Comparison of ENCODE assay signal across 18 mouse cellular contexts in genomic region chr14:54074659-54075058, GRCm38 (mm10).
DNase-seq lines count a peak whose midpoint lies in the region; TF ChIP-seq lines count a peak whose summit lies in the region.
"Had no signal": no experiment of that assay in that cellular context is flagged by ENCODE, and none has a peak within 500 bp of the region (broad histone marks: within the 10 kb centered on the region; RNA-seq: fewer than 3 reads in every experiment).

No protein-coding gene starts in this region.

- H3K27ac ChIP-seq in MEL (ENCODE audit: control insufficient read depth, low read depth, low read length): no peak overlapping the region
- H3K27ac ChIP-seq: embryonic facial prominence, embryonic 10.5 days; embryonic facial prominence, embryonic 12.5 days; forebrain, embryonic 13.5 days; forebrain, embryonic 15.5 days had no signal

- no peak overlapping the region for H3K9ac ChIP-seq in MEL (ENCODE audit: control insufficient read depth, low read depth, low read length, poor library complexity, severe bottlenecking)
- H3K9ac ChIP-seq: embryonic facial prominence, embryonic 12.5 days; forebrain, embryonic 13.5 days; forebrain, embryonic 15.5 days; forebrain, postnatal 0 days had no signal

- no peaks in the 10 kb centered on the region for H3K79me2 ChIP-seq in MEL (ENCODE audit: control insufficient read depth, insufficient read depth, low read length, poor library complexity)

- H3K27me3 ChIP-seq in MEL (ENCODE audit: control insufficient read depth in 1 of 2, insufficient read depth in 2 of 2, low read length in 2 of 2): peaks cover 7 to 9% of the 10 kb centered on the region in 2 experiments
- H3K27me3 ChIP-seq: embryonic facial prominence, embryonic 12.5 days; forebrain, embryonic 13.5 days; forebrain, embryonic 15.5 days had no signal

- H3K36me3 ChIP-seq in MEL (ENCODE audit: control insufficient read depth in 1 of 2, insufficient read depth in 2 of 2, low read length in 2 of 2): peaks cover 0 to 15% of the 10 kb centered on the region in 2 experiments; a peak in 2 of 4 replicates
- H3K36me3 ChIP-seq: embryonic facial prominence, embryonic 10.5 days; embryonic facial prominence, embryonic 12.5 days; forebrain, embryonic 15.5 days; G1E had no signal

- no peak for TF ChIP-seq EP300 in MEL (IDR thresholded peaks at IDR 0.05; ENCODE audit: low read depth in 1 of 2, low read length in 2 of 2)

- TF ChIP-seq POLR2A in MEL (IDR thresholded peaks at IDR 0.05; ENCODE audit: control insufficient read depth in 1 of 2, insufficient read depth in 1 of 2, low read depth in 1 of 2, low read length in 2 of 2, poor library complexity in 1 of 2): no peak

- DNase-seq in 416B (ENCODE audit: low read depth) (peak; percentile 13), MEL (ENCODE audit: low read depth, low spot score) (peak; percentile 25)
- DNase-seq in natural killer cell, adult 2 months (ENCODE audit: low spot score in 2 of 2): peak; percentile 23 to 49
- no peak for DNase-seq in urinary bladder, postnatal 10 days (ENCODE audit: low spot score)
- DNase-seq in adrenal gland, postnatal 10 days: no peak
- DNase-seq: adrenal gland, adult 8-10 months; adrenal gland, postnatal 25 days; cerebellum, adult 11 months; cerebellum, adult 18-20 months; cerebellum, adult 8-10 months; cerebellum, adult 9-11 months; cerebellum, postnatal 14 days; forebrain, postnatal 0 days had no signal

- TF ChIP-seq RAD21 in MEL (IDR thresholded peaks at IDR 0.05; ENCODE audit: low read depth, low read length): no peak

- no peak for TF ChIP-seq CTCF in MEL (IDR thresholded peaks at IDR 0.05 in 2 of 3, conservative IDR thresholded peaks at IDR 0.05 in 1 of 3; ENCODE audit: control insufficient read depth in 1 of 3, insufficient read depth in 1 of 3, low read depth in 2 of 3, low read length in 3 of 3, poor library complexity in 1 of 3, severe bottlenecking in 1 of 3)

- no peak overlapping the region for H3K4me3 ChIP-seq in MEL (ENCODE audit: control insufficient read depth in 1 of 2, insufficient read depth in 1 of 2, low read depth in 2 of 2, low read length in 2 of 2)
- H3K4me3 ChIP-seq: embryonic facial prominence, embryonic 10.5 days; embryonic facial prominence, embryonic 12.5 days; forebrain, embryonic 13.5 days; forebrain, embryonic 15.5 days had no signal

- H3K9me3 ChIP-seq in MEL (replicated peaks; ENCODE audit: insufficient read depth, low read length): no peaks in the 10 kb centered on the region
- H3K9me3 ChIP-seq: embryonic facial prominence, embryonic 10.5 days; embryonic facial prominence, embryonic 12.5 days; forebrain, embryonic 13.5 days; forebrain, embryonic 15.5 days; G1E had no signal

- peaks cover 4 to 18% of the 10 kb centered on the region in 2 experiments for H3K4me1 ChIP-seq in MEL (ENCODE audit: control insufficient read depth in 1 of 2, insufficient read depth in 2 of 2, low read length in 2 of 2)
- H3K4me1 ChIP-seq: embryonic facial prominence, embryonic 10.5 days; embryonic facial prominence, embryonic 12.5 days; forebrain, embryonic 13.5 days; forebrain, embryonic 15.5 days had no signal

TF ChIP-seq in MEL, 35 proteins besides CTCF, POLR2A, EP300 and RAD21:
- TF ChIP-seq ELF1 (IDR thresholded peaks at IDR 0.05; ENCODE audit: low read depth, low read length) (no peak), MEF2A (IDR thresholded peaks at IDR 0.05; ENCODE audit: extremely low read depth, insufficient replicate concordance, low read depth, low read length, poor library complexity, severe bottlenecking) (no peak), ZNF384 (IDR thresholded peaks at IDR 0.05; ENCODE audit: low read depth, low read length) (no peak), GATA1 (IDR thresholded peaks at IDR 0.05; ENCODE audit: low read depth, low read length) (peak; percentile 29; the same call in 1 of the 2 replicates), NELFE (IDR thresholded peaks at IDR 0.05; ENCODE audit: low read depth, low read length) (no peak), ETS1 (IDR thresholded peaks at IDR 0.05; ENCODE audit: low read depth, low read length) (peak; percentile 50; the same call in 1 of the 2 replicates), SMC3 (IDR thresholded peaks at IDR 0.05; ENCODE audit: low read depth, low read length) (no peak), ZKSCAN1 (IDR thresholded peaks at IDR 0.05; ENCODE audit: low read depth, low read length) (no peak)

Comparison
In these comparisons a context has a peak if more than half of its experiments do, and no peak if none do; other contexts are left out.
1. DNase-seq: peak in 416B (single experiment), MEL (single experiment) and natural killer cell, adult 2 months (2 of 2); none in urinary bladder, postnatal 10 days (single experiment) and adrenal gland, postnatal 10 days (single experiment).